Mouse (Mus musculus) myocyte (in vitro differentiated cells): ENCODE measurements around the gene Fahd1.

Experiments used
- CEBPB ChIP-seq: IDR thresholded peaks from 2 replicates; pipeline ENCODE4 v1.6.1; 2011; ENCODE audit warnings: mild to moderate bottlenecking, moderate library complexity; ENCODE audit not compliant: poor library complexity, insufficient read depth, severe bottlenecking
- E2F4 ChIP-seq: IDR thresholded peaks from one replicate; pipeline ENCODE4 v1.6.1; 2011; ENCODE audit warnings: mild to moderate bottlenecking, control low read depth, moderate library complexity; ENCODE audit not compliant: insufficient read depth
- MAX ChIP-seq: IDR thresholded peaks from one replicate; pipeline ENCODE4 v1.6.1; 2011; ENCODE audit warnings: low read depth, mild to moderate bottlenecking, control low read depth
- MYOD1 ChIP-seq, 3 experiments: IDR thresholded peaks; one replicate each; pipeline ENCODE4 v1.6.1; 2011; ENCODE audit warnings: control low read depth in 2 of 3, low read depth in 2 of 3, mild to moderate bottlenecking in 2 of 3, moderate library complexity in 1 of 3; ENCODE audit not compliant: insufficient read length in 2 of 3, control insufficient read depth in 1 of 3
- MYOG ChIP-seq, 3 experiments: IDR thresholded peaks; one replicate each; pipeline ENCODE4 v1.6.1; 2011; ENCODE audit warnings: control low read depth in 2 of 3, low read depth in 2 of 3, mild to moderate bottlenecking in 2 of 3; ENCODE audit not compliant: insufficient read length in 2 of 3, control insufficient read depth in 1 of 3, insufficient read depth in 1 of 3
- POLR2A ChIP-seq: IDR thresholded peaks from one replicate; pipeline ENCODE4 v1.6.1; 2011; ENCODE audit warnings: low read depth, mild to moderate bottlenecking, control low read depth, moderate library complexity; ENCODE audit not compliant: insufficient read length
- POLR2AphosphoS2 ChIP-seq: IDR thresholded peaks from one replicate; pipeline ENCODE4 v1.6.1; 2011; ENCODE audit warnings: low read depth, control low read depth; ENCODE audit not compliant: insufficient read length
- REST ChIP-seq: IDR thresholded peaks from one replicate; pipeline ENCODE4 v1.6.1; 2011; ENCODE audit warnings: mild to moderate bottlenecking, control low read depth, moderate library complexity; ENCODE audit not compliant: insufficient read depth, insufficient read length
- TCF12 ChIP-seq: IDR thresholded peaks from one replicate; pipeline ENCODE4 v1.6.1; 2011; ENCODE audit warnings: mild to moderate bottlenecking, control low read depth; ENCODE audit not compliant: poor library complexity, insufficient read depth, severe bottlenecking
- TCF3 ChIP-seq: IDR thresholded peaks from one replicate; pipeline ENCODE4 v1.6.1; 2011; ENCODE audit warnings: low read depth, control low read depth; ENCODE audit not compliant: insufficient read length
- USF1 ChIP-seq: IDR thresholded peaks from one replicate; pipeline ENCODE4 v1.6.1; 2011; ENCODE audit warnings: low read depth, mild to moderate bottlenecking, control low read depth, moderate library complexity

DNA sequence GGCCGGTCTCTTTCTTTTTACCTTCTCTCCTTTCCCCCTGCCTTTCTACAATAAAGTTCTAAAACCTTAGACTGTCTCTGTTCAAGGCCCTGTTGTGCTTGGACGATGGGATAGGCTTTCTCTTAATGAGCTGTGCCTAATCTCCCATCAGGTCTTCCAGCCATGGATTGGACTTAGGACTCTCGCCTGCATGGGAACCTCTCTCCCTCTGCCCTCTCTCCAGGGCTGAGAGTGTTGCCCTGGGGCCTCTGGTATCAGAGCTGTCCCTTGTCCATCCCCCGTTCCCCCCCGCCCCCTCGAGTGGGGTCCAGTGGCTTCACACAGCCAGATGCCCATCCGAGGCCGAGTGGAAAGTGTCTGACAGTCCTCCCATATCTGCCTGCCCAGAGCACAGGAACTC, 24.8 kb upstream of the Fahd1 start:
- no peak for TF ChIP-seq POLR2A
- TF ChIP-seq TCF12, result no peak
- no peak for TF ChIP-seq MAX
- TF ChIP-seq USF1, result no peak
- no peak for TF ChIP-seq E2F4
- no peak for TF ChIP-seq POLR2AphosphoS2
- TF ChIP-seq MYOD1 (IDR thresholded peaks at IDR 0.05; ENCODE audit: control insufficient read depth in 1 of 3, insufficient read length in 2 of 3, low read depth in 2 of 3), result no peak
- TF ChIP-seq REST, result no peak
- no peak for TF ChIP-seq MYOG (IDR thresholded peaks at IDR 0.05; ENCODE audit: control insufficient read depth in 1 of 3, insufficient read depth in 1 of 3, insufficient read length in 2 of 3, low read depth in 2 of 3)
- no peak for TF ChIP-seq TCF3
- TF ChIP-seq CEBPB, result no peak
